Mouse (Mus musculus) spleen, embryonic (tissue): ENCODE data around the gene Sec22c.

Source experiments
- CTCF ChIA-PET: fragments of 350-600 bp; sonication (Branson Sonifier 250); formaldehyde crosslinking; loops from one replicate; lab custom pipeline; 2022; lab: Charles Lee

Sec22c gene

GRCm38 (mm10) chr9:121696626-121697025 lies 8.7 kb downstream of the Sec22c start:
- CTCF ChIA-PET, result no interaction called here

GRCm38 (mm10) chr9:121694736-121695135 lies 10.6 kb downstream of the Sec22c start:
- CTCF ChIA-PET, result no interaction called here

GRCm38 (mm10) chr9:121690734-121691133 lies 14.6 kb downstream of the Sec22c start:
- CTCF ChIA-PET, result no interaction called here

- CTCF ChIA-PET, result no interaction called here
These were observed 15.1 kb downstream of the Sec22c start for GRCm38 (mm10) chr9:121690200-121690651.

- CTCF ChIA-PET, result no interaction called here
These were observed 20.6 kb downstream of the Sec22c start for GRCm38 (mm10) chr9:121684702-121685101.

GRCm38 (mm10) chr9:121682037-121682680 lies 23.1 kb downstream of the Sec22c start:
- CTCF ChIA-PET, result no interaction called here

- CTCF ChIA-PET, result no interaction called here
These were observed 24.1 kb downstream of the Sec22c start for GRCm38 (mm10) chr9:121681191-121681590.

- CTCF ChIA-PET, result interaction anchor here (0.9 to 1.4 kb wide), 2 partner anchors 9 to 17 kb away, joined by 3 to 6 read pairs; no protein-coding TSS in a partner anchor
These were observed 25.7 kb downstream of the Sec22c start for GRCm38 (mm10) chr9:121679549-121679948.

- CTCF ChIA-PET, result interaction anchor here (0.9 kb wide), 1 partner anchor 43 kb away, joined by 3 read pairs; no protein-coding TSS in a partner anchor
These were observed 27.8 kb downstream of the Sec22c start for GRCm38 (mm10) chr9:121677476-121677875.

- CTCF ChIA-PET, result interaction anchor here (0.9 kb wide), 1 partner anchor 43 kb away, joined by 3 read pairs; no protein-coding TSS in a partner anchor
These were observed 28.2 kb downstream of the Sec22c start for GRCm38 (mm10) chr9:121677069-121677468.

GRCm38 (mm10) chr9:121675556-121675955 lies 29.7 kb downstream of the Sec22c start:
- CTCF ChIA-PET, result interaction anchor here (0.7 to 1.3 kb wide), 3 partner anchors 11 to 635 kb away, joined by 3 to 8 read pairs (median 7); no protein-coding TSS in a partner anchor

GRCm38 (mm10) chr9:121675011-121675410 lies 30.3 kb downstream of the Sec22c start:
- CTCF ChIA-PET, result interaction anchor here (0.6 to 0.9 kb wide), 2 partner anchors 15 to 208 kb away, joined by 4 to 8 read pairs; no protein-coding TSS in a partner anchor

- CTCF ChIA-PET, result interaction anchor here (1.0 kb wide), 1 partner anchor 36 kb away, joined by 4 read pairs; the partner anchor contains the start of gene Ss18l2
These were observed 31.6 kb downstream of the Sec22c start for GRCm38 (mm10) chr9:121673716-121674115.

- CTCF ChIA-PET, result no interaction called here
These were observed 33.0 kb downstream of the Sec22c start for GRCm38 (mm10) chr9:121672311-121672710.

- CTCF ChIA-PET, result interaction anchor here (0.6 to 1.1 kb wide), 2 partner anchors 9 to 11 kb away, joined by 3 to 10 read pairs; no protein-coding TSS in a partner anchor
These were observed 34.0 kb downstream of the Sec22c start for GRCm38 (mm10) chr9:121671300-121671699.

- CTCF ChIA-PET, result interaction anchor here (0.6 kb wide), 1 partner anchor 735 kb away, joined by 3 read pairs; no protein-coding TSS in a partner anchor
These were observed 35.9 kb downstream of the Sec22c start for GRCm38 (mm10) chr9:121669348-121669791.

- CTCF ChIA-PET, result no interaction called here
These were observed 37.5 kb downstream of the Sec22c start for GRCm38 (mm10) chr9:121667822-121668221.

GRCm38 (mm10) chr9:121666957-121667630 lies 38.2 kb downstream of the Sec22c start:
- CTCF ChIA-PET, result no interaction called here

GRCm38 (mm10) chr9:121664104-121664503 lies 41.2 kb downstream of the Sec22c start:
- CTCF ChIA-PET, result interaction anchor here (0.6 to 1.5 kb wide), 2 partner anchors 12 to 26 kb away, joined by 3 to 5 read pairs; no protein-coding TSS in a partner anchor

GRCm38 (mm10) chr9:121663467-121663866 lies 41.8 kb downstream of the Sec22c start:
- CTCF ChIA-PET, result interaction anchor here (1.5 to 2.0 kb wide), 2 partner anchors 13 to 17 kb away, joined by 3 to 6 read pairs; no protein-coding TSS in a partner anchor

- CTCF ChIA-PET, result interaction anchor here (1.2 kb wide), 1 partner anchor 16 kb away, joined by 8 read pairs; no protein-coding TSS in a partner anchor
These were observed 45.5 kb downstream of the Sec22c start for GRCm38 (mm10) chr9:121659791-121660190.

- CTCF ChIA-PET, result interaction anchor here (0.6 kb wide), 1 partner anchor 178 kb away, joined by 21 read pairs; no protein-coding TSS in a partner anchor
These were observed 47.0 kb downstream of the Sec22c start for GRCm38 (mm10) chr9:121658248-121658647.
